ENCODE assay signal across 21 mouse cellular contexts in the genomic region with DNA sequence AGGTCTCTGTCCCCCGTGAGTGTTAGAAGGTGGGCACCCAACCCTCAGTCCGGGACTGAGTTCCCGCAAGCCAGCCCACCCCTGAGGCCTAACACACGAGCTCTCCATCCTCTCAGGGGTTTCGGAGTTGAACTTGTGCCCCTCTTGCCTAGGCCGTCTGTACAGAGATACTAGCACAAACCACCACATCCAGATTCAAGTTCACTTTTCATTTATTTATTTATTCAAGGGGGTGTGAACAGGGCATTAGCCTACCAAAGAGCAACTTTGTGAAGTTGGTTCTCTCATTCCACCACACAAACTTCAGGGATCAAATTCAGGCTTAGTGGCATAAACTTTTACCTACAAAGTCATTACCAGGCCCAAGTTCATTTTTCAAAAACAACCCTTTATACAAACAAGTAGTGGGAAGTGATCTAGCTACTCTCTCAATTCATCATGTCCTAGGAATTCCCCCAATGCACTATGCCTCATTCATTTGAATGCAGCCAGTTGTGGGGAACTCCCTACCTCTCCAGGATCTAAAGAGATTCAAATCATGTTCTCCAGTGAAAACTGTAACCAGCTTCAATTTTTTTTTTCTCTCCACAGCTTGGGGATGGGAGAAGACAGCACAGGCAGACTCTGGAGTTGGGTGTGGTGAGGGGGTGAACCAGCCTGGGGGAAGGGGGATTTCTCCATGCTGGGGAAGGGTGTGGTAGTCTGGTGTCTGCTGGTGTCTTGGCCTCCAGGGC. TPM values are rescaled to one million over a fixed set of nuclear protein-coding genes. Genes with fewer than 3 reads are reported as not detected.
A peak's percentile ranks its signal among the peaks of the same experiment; 100 is the strongest.
DNase-seq lines count a peak whose midpoint lies in the region; ATAC-seq and TF ChIP-seq lines count a peak whose summit lies in the region.
"Not testable (repeated sequence)": the region's sequence is repeated elsewhere in the genome, so short reads cannot be mapped to it uniquely, and the experiment has no call there.
"Had no signal": no experiment of that assay in that cellular context is flagged by ENCODE, and none has a peak within 500 bp of the region (broad histone marks: within the 10 kb centered on the region; RNA-seq: fewer than 3 reads in every experiment).

No protein-coding gene starts in this region.

- not testable (repeated sequence) for H3K36me3 ChIP-seq in ES-Bruce4 (ENCODE audit: control insufficient read depth, insufficient read depth, low read length, poor library complexity, severe bottlenecking); liver, adult 2 months (ENCODE audit: control insufficient read depth, insufficient read depth, low read length)
- H3K36me3 ChIP-seq in liver, embryonic 15.5 days (replicated peaks): peaks cover 26% of the 10 kb centered on the region
- H3K36me3 ChIP-seq in spleen, adult 2 months (ENCODE audit: control insufficient read depth, insufficient read depth, low read length): peaks cover 21% of the 10 kb centered on the region

- ATAC-seq in Patski: peak; percentile 2
- ATAC-seq in liver, embryonic 15.5 days (ENCODE audit: insufficient read depth): not testable (repeated sequence)

- not testable (repeated sequence) for H3K27me3 ChIP-seq in ES-Bruce4 (ENCODE audit: control insufficient read depth, insufficient read depth, low read length, poor library complexity, severe bottlenecking); Patski; liver, adult 2 months (ENCODE audit: control insufficient read depth, insufficient read depth, low read length); spleen, adult 2 months (ENCODE audit: control insufficient read depth, insufficient read depth, low read length)
- peaks cover 21% of the 10 kb centered on the region for H3K27me3 ChIP-seq in liver, embryonic 15.5 days

- WGBS in liver, adult 2 months: 68% methylated on average over 6 of the region's 6 CpGs
- WGBS in liver, embryonic 15.5 days (ENCODE audit: insufficient replicate concordance): 80% methylated on average over 6 of the region's 6 CpGs
- 79% methylated on average over 6 of the region's 6 CpGs for WGBS in spleen, adult 2 months

- POLR2A ChIA-PET in Patski (lab: Charles Lee): interaction anchor here (0.9 kb wide), 1 partner anchor 9 kb away, joined by 3 read pairs; no protein-coding TSS in a partner anchor

- H3K79me2 ChIP-seq in liver, adult 2 months (ENCODE audit: control insufficient read depth, insufficient read depth, low read length): not testable (repeated sequence)

- TF ChIP-seq EP300 in ES-Bruce4 (IDR thresholded peaks at IDR 0.05; ENCODE audit: insufficient read depth, low read depth, low read length): not testable (repeated sequence)

- not testable (repeated sequence) for H3K9ac ChIP-seq in ES-Bruce4 (ENCODE audit: low read depth, poor library complexity, severe bottlenecking); liver, adult 2 months (ENCODE audit: low read depth, low read length)
- 0 out of 2 replicates have a peak overlapping the region, but pooled peaks have one; percentile 2 for H3K9ac ChIP-seq in liver, embryonic 15.5 days

- not testable (repeated sequence) for TF ChIP-seq CTCF in ES-Bruce4 (IDR thresholded peaks at IDR 0.05; ENCODE audit: low read depth, low read length); Patski (IDR thresholded peaks at IDR 0.05); embryonic fibroblast, embryonic 13.5 days (IDR thresholded peaks at IDR 0.05; ENCODE audit: borderline replicate concordance, insufficient read depth, low read length); liver, adult 2 months (IDR thresholded peaks at IDR 0.05; ENCODE audit: low read depth, low read length); spleen, adult 2 months (IDR thresholded peaks at IDR 0.05; ENCODE audit: extremely low read depth, insufficient read depth, insufficient read length, insufficient replicate concordance)

- CTCF ChIA-PET in Patski (lab: Charles Lee): not testable (repeated sequence)

- not testable (repeated sequence) for H3K4me1 ChIP-seq in ES-Bruce4 (ENCODE audit: control insufficient read depth, insufficient read depth, low read length); embryonic fibroblast, embryonic 13.5 days (ENCODE audit: control insufficient read depth, insufficient read depth, low read length); liver, adult 2 months (ENCODE audit: control insufficient read depth, insufficient read depth, low read length)
- H3K4me1 ChIP-seq in liver, embryonic 15.5 days (replicated peaks): peaks cover 40% of the 10 kb centered on the region
- peaks cover 26% of the 10 kb centered on the region for H3K4me1 ChIP-seq in spleen, adult 2 months (ENCODE audit: control insufficient read depth, insufficient read depth, insufficient read length)

- DNase-seq in CD4-positive, CD25-positive, alpha-beta regulatory T cell, adult 2 months (ENCODE audit: low read depth, low spot score): peak; percentile 45
- DNase-seq in Patski (ENCODE audit: low read depth, low spot score); spleen, adult 2 months (ENCODE audit: low read depth in 1 of 2, low spot score in 2 of 2): not testable (repeated sequence)
- DNase-seq in adipocyte (ENCODE audit: low spot score): peak; percentile 74
- peak; percentile 71 for DNase-seq in liver, adult 2 months (ENCODE audit: extremely low read depth, low read depth, low spot score)

- peak overlapping the region; percentile 54; the same call in 1 of the 2 replicates for H3K4me2 ChIP-seq in liver, embryonic 15.5 days

- peak overlapping the region; percentile 40; the same call in 1 of the 2 replicates for H3K27ac ChIP-seq in ES-Bruce4 (ENCODE audit: insufficient read depth, low read length)
- peak overlapping the region; percentile 16; the same call in 1 of the 2 replicates for H3K27ac ChIP-seq in embryonic fibroblast, embryonic 13.5 days (ENCODE audit: insufficient read depth, low read length)
- H3K27ac ChIP-seq in liver, adult 2 months (replicated peaks; ENCODE audit: insufficient read depth, low read depth, low read length): peak overlapping the region; percentile 79
- H3K27ac ChIP-seq in liver, embryonic 15.5 days (replicated peaks): not testable (repeated sequence)
- peak overlapping the region; percentile 95 for H3K27ac ChIP-seq in spleen, adult 2 months (ENCODE audit: insufficient read depth, low read length)

- not testable (repeated sequence) for TF ChIP-seq POLR2A in ES-Bruce4 (IDR thresholded peaks at IDR 0.05; ENCODE audit: insufficient read depth, low read length); embryonic fibroblast, embryonic 13.5 days (IDR thresholded peaks at IDR 0.05; ENCODE audit: low read depth, low read length); liver, adult 2 months (IDR thresholded peaks at IDR 0.05; ENCODE audit: extremely low read depth, insufficient read depth, low read length); spleen, adult 2 months (IDR thresholded peaks at IDR 0.05; ENCODE audit: low read depth, low read length)

- H3K4me3 ChIP-seq in ES-Bruce4 (ENCODE audit: low read depth, low read length); embryonic fibroblast, embryonic 13.5 days (ENCODE audit: insufficient read depth, low read length); liver, adult 2 months (ENCODE audit: insufficient read depth, low read depth, low read length); liver, embryonic 15.5 days (replicated peaks); spleen, adult 2 months (ENCODE audit: extremely low read depth, insufficient read depth, insufficient read length): not testable (repeated sequence)

- not testable (repeated sequence) for H3K9me3 ChIP-seq in ES-Bruce4 (replicated peaks; ENCODE audit: control insufficient read depth, insufficient read depth, low read length, poor library complexity, severe bottlenecking); liver, embryonic 15.5 days (replicated peaks)

- in situ Hi-C loops in Patski (cut with MboI; ENCODE audit: low pct_unique_long_range_greater_than_20kb): not testable (repeated sequence)

RNA-seq across cellular contexts. Expression of a gene that starts 4.2 kb away (rescaled TPM):
- polyA plus RNA-seq in ES-Bruce4 (2011; ENCODE audit: insufficient read depth, insufficient read length, low read depth, missing spikeins) (not detected in 2 replicates), Patski (2021) (not detected)
- not detected in 2 replicates for polyA plus RNA-seq in embryonic fibroblast, embryonic 13.5 days (2011; ENCODE audit: insufficient read length, low read depth, missing spikeins)
- total RNA-seq in liver, adult 2 months (2014; rRNA removed): not detected in 2 replicates
- 0.02 TPM in 2 replicates for polyA plus RNA-seq in liver, adult 2 months (2012; rRNA removed)
- not detected in 2 replicates for polyA plus RNA-seq in liver, embryonic 15.5 days (2015; fragmentation: Nextera tagmentation; extraction: Ambion mirVana)
- 0.09 and 0.11 TPM in 2 replicates for polyA plus RNA-seq in spleen, adult 2 months (2012; rRNA removed)
- total RNA-seq: gastrocnemius, postnatal 10 days; gastrocnemius, postnatal 4 days; heart, postnatal 14 days; hematopoietic stem cell, adult 5-6 weeks; MEL had no signal
- polyA plus RNA-seq: C2C12; embryonic facial prominence, embryonic 12.5 days; forebrain, embryonic 12.5 days; forebrain, embryonic 16.5 days; heart, embryonic 10.5 days; heart, embryonic 14.5 days; hindbrain, embryonic 13.5 days had no signal

RNA-seq across cellular contexts. Expression of a gene that starts 8.4 kb away (rescaled TPM):
- not detected in 2 replicates for polyA plus RNA-seq in ES-Bruce4 (2011; ENCODE audit: insufficient read depth, insufficient read length, low read depth, missing spikeins)
- 0.17 TPM for polyA plus RNA-seq in Patski (2021)
- not detected in 2 replicates for polyA plus RNA-seq in embryonic fibroblast, embryonic 13.5 days (2011; ENCODE audit: insufficient read length, low read depth, missing spikeins)
- total RNA-seq in liver, adult 2 months (2014; rRNA removed): 0.37 TPM in 1 of 2 replicates, not detected in the other
- polyA plus RNA-seq in liver, adult 2 months (2012; rRNA removed): not detected in 2 replicates
- 0.13 TPM in 2 replicates for polyA plus RNA-seq in liver, embryonic 15.5 days (2015; fragmentation: Nextera tagmentation; extraction: Ambion mirVana)
- polyA plus RNA-seq in spleen, adult 2 months (2012; rRNA removed): 1.9 and 2.2 TPM in 2 replicates
- total RNA-seq: gastrocnemius, postnatal 10 days; gastrocnemius, postnatal 4 days; heart, postnatal 14 days; hematopoietic stem cell, adult 5-6 weeks; hindbrain, postnatal 0 days had no signal
- polyA plus RNA-seq: embryonic facial prominence, embryonic 12.5 days; heart, embryonic 10.5 days; heart, embryonic 14.5 days had no signal

RNA-seq across cellular contexts. Expression of a gene that starts 9.7 kb away (rescaled TPM):
- 43.8 and 51.3 TPM in 2 replicates for polyA plus RNA-seq in ES-Bruce4 (2011; ENCODE audit: insufficient read depth, insufficient read length, low read depth, missing spikeins)
- 149 TPM for polyA plus RNA-seq in Patski (2021)
- polyA plus RNA-seq in embryonic fibroblast, embryonic 13.5 days (2011; ENCODE audit: insufficient read length, low read depth, missing spikeins): 63.9 and 72.7 TPM in 2 replicates
- 16.5 and 20.1 TPM in 2 replicates for total RNA-seq in liver, adult 2 months (2014; rRNA removed)
- polyA plus RNA-seq in liver, adult 2 months (2012; rRNA removed): 30.0 and 33.5 TPM in 2 replicates
- polyA plus RNA-seq in liver, embryonic 15.5 days (2015; fragmentation: Nextera tagmentation; extraction: Ambion mirVana): 35.8 and 38.3 TPM in 2 replicates
- 85.3 and 99.6 TPM in 2 replicates for polyA plus RNA-seq in spleen, adult 2 months (2012; rRNA removed)

RNA-seq across cellular contexts. Expression of a gene that starts 13.0 kb away (rescaled TPM):
- polyA plus RNA-seq in ES-Bruce4 (2011; ENCODE audit: insufficient read depth, insufficient read length, low read depth, missing spikeins): 82.4 and 88.1 TPM in 2 replicates
- polyA plus RNA-seq in Patski (2021): 321 TPM
- polyA plus RNA-seq in embryonic fibroblast, embryonic 13.5 days (2011; ENCODE audit: insufficient read length, low read depth, missing spikeins): 143 and 179 TPM in 2 replicates
- total RNA-seq in liver, adult 2 months (2014; rRNA removed): 66.1 and 72.6 TPM in 2 replicates
- polyA plus RNA-seq in liver, adult 2 months (2012; rRNA removed): 109 and 114 TPM in 2 replicates
- polyA plus RNA-seq in liver, embryonic 15.5 days (2015; fragmentation: Nextera tagmentation; extraction: Ambion mirVana): 71.8 and 77.5 TPM in 2 replicates
- 386 and 394 TPM in 2 replicates for polyA plus RNA-seq in spleen, adult 2 months (2012; rRNA removed)

RNA-seq across cellular contexts. Expression of a gene that starts 18.0 kb away (rescaled TPM):
- not detected in 2 replicates for polyA plus RNA-seq in ES-Bruce4 (2011; ENCODE audit: insufficient read depth, insufficient read length, low read depth, missing spikeins)
- 0.62 TPM for polyA plus RNA-seq in Patski (2021)
- polyA plus RNA-seq in embryonic fibroblast, embryonic 13.5 days (2011; ENCODE audit: insufficient read length, low read depth, missing spikeins): 0.50 TPM in 1 of 2 replicates, not detected in the other
- total RNA-seq in liver, adult 2 months (2014; rRNA removed): 1.7 and 4.1 TPM in 2 replicates
- 6.9 and 8.2 TPM in 2 replicates for polyA plus RNA-seq in liver, adult 2 months (2012; rRNA removed)
- polyA plus RNA-seq in liver, embryonic 15.5 days (2015; fragmentation: Nextera tagmentation; extraction: Ambion mirVana): 15.6 and 17.5 TPM in 2 replicates
- polyA plus RNA-seq in spleen, adult 2 months (2012; rRNA removed): 631 and 1,026 TPM in 2 replicates
- polyA plus RNA-seq: forebrain, embryonic 16.5 days had no signal
